Mouse (Mus musculus) kidney, adult 2 months (tissue): ENCODE results near the gene Pik3r6. TPM values are rescaled to one million over a fixed set of nuclear protein-coding genes. Genes with fewer than 3 reads are reported as not detected.
A peak's percentile ranks its signal among the peaks of the same experiment; 100 is the strongest.

Source experiments
- DNase-seq: peaks from one replicate; pipeline ENCODE4 v3.0.0; 2021
- H3K27ac ChIP-seq: fragments of 200-500 bp; 2 replicates; pipeline ENCODE4 v1.5.1; 2012; ENCODE audit warnings: low read depth, low read length, control low read depth, inconsistent platforms; ENCODE audit not compliant: insufficient read depth
- H3K27me3 ChIP-seq: fragments of 200-500 bp; replicated peaks from 2 replicates; pipeline ENCODE4 v1.6.1; 2012; ENCODE audit warnings: mild to moderate bottlenecking, moderate library complexity, low read length, inconsistent platforms; ENCODE audit not compliant: control insufficient read depth, insufficient read depth
- H3K36me3 ChIP-seq: fragments of 200-500 bp; 2 replicates; pipeline ENCODE4 v1.6.1; 2012; ENCODE audit warnings: mild to moderate bottlenecking, moderate library complexity, low read length, inconsistent platforms; ENCODE audit not compliant: control insufficient read depth, insufficient read depth
- H3K4me1 ChIP-seq: fragments of 200-500 bp; 2 replicates; pipeline ENCODE4 v1.6.1; 2011; ENCODE audit warnings: low read length; ENCODE audit not compliant: control insufficient read depth, insufficient read depth
- H3K4me3 ChIP-seq: fragments of 200-500 bp; 2 replicates; pipeline ENCODE4 v1.5.1; 2011; ENCODE audit warnings: mild to moderate bottlenecking, low read depth, low read length, control low read depth; ENCODE audit not compliant: insufficient read depth
- CTCF ChIP-seq: fragments of 200-500 bp; conservative IDR thresholded peaks from 2 replicates; pipeline ENCODE4 v1.5.1; 2011; ENCODE audit warnings: low read depth, mild to moderate bottlenecking, control low read depth, low read length, moderate library complexity, mixed read lengths; ENCODE audit not compliant: insufficient read depth, insufficient read length
- POLR2A ChIP-seq: fragments of 200-500 bp; IDR thresholded peaks from one replicate; pipeline ENCODE4 v1.6.1; 2011; ENCODE audit warnings: low read depth, low read length, control low read depth
- WGBS: fragments of 180-500 bp; shearing (Covaris S2); methylation state at CpG from one replicate; pipeline ENCODE4 v1.1.7; 2018; 5-methylcytosine and 5-hydroxymethylcytosine counted together
- polyA plus RNA-seq: library from polyadenylated mRNA; depleted of rRNA; stranded (reverse); fragments of >200 nt; gene quantifications from 2 replicates; pipeline ENCODE4 v1.2.3, GENCODE M21; 2012

The Pik3r6 gene
- polyA plus RNA-seq, 1 experiment = 3.8 TPM

GRCm38 (mm10) chr11:68513969-68514368 is 11.2 kb downstream of the Pik3r6 start:
- H3K4me3 ChIP-seq = no peak overlapping the region
- H3K27me3 ChIP-seq = no peaks in the 10 kb centered on the region
- TF ChIP-seq POLR2A (no peak), CTCF (no peak)
- 50% methylated on average over 3 of the region's 3 CpGs for WGBS
- H3K27ac ChIP-seq = no peak overlapping the region
- H3K36me3 ChIP-seq = no peaks in the 10 kb centered on the region
- no peak for DNase-seq
- H3K4me1 ChIP-seq = no peaks in the 10 kb centered on the region

GRCm38 (mm10) chr11:68519362-68519761 is 16.5 kb downstream of the Pik3r6 start:
- Histone ChIP-seq H3K27ac (no peak overlapping the region), H3K36me3 (no peaks in the 10 kb centered on the region), H3K27me3 (no peaks in the 10 kb centered on the region), H3K4me3 (no peak overlapping the region), H3K4me1 (no peaks in the 10 kb centered on the region)
- TF ChIP-seq CTCF = no peak
- TF ChIP-seq POLR2A = no peak
- WGBS = 98% methylated on average over 4 of the region's 4 CpGs
- DNase-seq = no peak

- TF ChIP-seq POLR2A = no peak
- TF ChIP-seq CTCF = no peak
- no peaks in the 10 kb centered on the region for H3K27me3 ChIP-seq
- no peak overlapping the region for H3K4me3 ChIP-seq
- WGBS = 80% methylated on average over 5 of the region's 5 CpGs
- H3K4me1 ChIP-seq = no peaks in the 10 kb centered on the region
- no peak overlapping the region for H3K27ac ChIP-seq
- DNase-seq = no peak
- H3K36me3 ChIP-seq = no peaks in the 10 kb centered on the region
Observed at GRCm38 (mm10) chr11:68519815-68520214, 17.0 kb downstream of the Pik3r6 start.

- no peaks in the 10 kb centered on the region for H3K27me3 ChIP-seq
- H3K4me3 ChIP-seq = no peak overlapping the region
- no peak overlapping the region for H3K27ac ChIP-seq
- WGBS = 88% methylated on average over 2 of the region's 2 CpGs
- no peak for DNase-seq
- no peak for TF ChIP-seq POLR2A
- TF ChIP-seq CTCF = no peak
- H3K36me3 ChIP-seq = no peaks in the 10 kb centered on the region
- no peaks in the 10 kb centered on the region for H3K4me1 ChIP-seq
Observed at GRCm38 (mm10) chr11:68520439-68520838, 17.6 kb downstream of the Pik3r6 start.

- no peaks in the 10 kb centered on the region for H3K4me1 ChIP-seq
- H3K27me3 ChIP-seq = no peaks in the 10 kb centered on the region
- no peak overlapping the region for H3K27ac ChIP-seq
- TF ChIP-seq CTCF = no peak
- no peak for TF ChIP-seq POLR2A
- WGBS = 86% methylated on average over 5 of the region's 5 CpGs
- no peak for DNase-seq
- H3K36me3 ChIP-seq = no peaks in the 10 kb centered on the region
- H3K4me3 ChIP-seq = no peak overlapping the region
Observed at GRCm38 (mm10) chr11:68521352-68521751, 18.5 kb downstream of the Pik3r6 start.

- Histone ChIP-seq H3K36me3 (no peaks in the 10 kb centered on the region), H3K4me3 (no peak overlapping the region), H3K27ac (no peak overlapping the region), H3K4me1 (no peaks in the 10 kb centered on the region), H3K27me3 (no peaks in the 10 kb centered on the region)
- TF ChIP-seq POLR2A (no peak), CTCF (no peak)
- no peak for DNase-seq
- 72% methylated on average over 4 of the region's 4 CpGs for WGBS
Observed at GRCm38 (mm10) chr11:68526441-68526840, 23.6 kb downstream of the Pik3r6 start.

GRCm38 (mm10) chr11:68531066-68531806 is 28.4 kb downstream of the Pik3r6 start:
- Histone ChIP-seq H3K4me1 (no peaks in the 10 kb centered on the region), H3K27me3 (no peaks in the 10 kb centered on the region), H3K4me3 (no peak overlapping the region), H3K36me3 (no peaks in the 10 kb centered on the region), H3K27ac (no peak overlapping the region)
- peak; percentile 35 for DNase-seq
- 31% methylated on average over 16 of the region's 16 CpGs for WGBS
- peak; percentile 45 for TF ChIP-seq CTCF
- no peak for TF ChIP-seq POLR2A

GRCm38 (mm10) chr11:68531941-68532535 is 29.2 kb downstream of the Pik3r6 start:
- Histone ChIP-seq H3K4me3 (no peak overlapping the region), H3K4me1 (no peaks in the 10 kb centered on the region), H3K27me3 (no peaks in the 10 kb centered on the region), H3K36me3 (no peaks in the 10 kb centered on the region), H3K27ac (no peak overlapping the region)
- WGBS = 74% methylated on average over 11 of the region's 11 CpGs
- DNase-seq = no peak
- TF ChIP-seq POLR2A (no peak), CTCF (no peak)
